Mouse (Mus musculus) small intestine, adult 2 months (tissue): ENCODE measurements at regions not wholly inside any gene's neighbourhood (a gene's known extent, or its start where the extent isn't known, plus 50 kb on each side); places are given as distances from the start of the nearest gene placed in this dataset.

Source experiments
- H3K27ac ChIP-seq: fragments of 200-500 bp; 2 replicates; pipeline ENCODE4 v1.5.1; 2012; ENCODE audit warnings: low read depth, low read length, control low read depth, inconsistent platforms; ENCODE audit not compliant: insufficient read depth
- H3K27me3 ChIP-seq: fragments of 200-500 bp; 2 replicates; pipeline ENCODE4 v1.6.1; 2012; ENCODE audit warnings: mild to moderate bottlenecking, moderate library complexity, low read length, inconsistent platforms; ENCODE audit not compliant: control insufficient read depth, insufficient read depth
- H3K36me3 ChIP-seq: fragments of 200-500 bp; 2 replicates; pipeline ENCODE4 v1.6.1; 2012; ENCODE audit warnings: mild to moderate bottlenecking, low read length, control low read depth, inconsistent platforms; ENCODE audit not compliant: control insufficient read depth, insufficient read depth
- H3K4me1 ChIP-seq: fragments of 200-500 bp; 2 replicates; pipeline ENCODE4 v1.6.1; 2012; ENCODE audit warnings: low read length, inconsistent platforms, mixed read lengths; ENCODE audit not compliant: control insufficient read depth, insufficient read depth, insufficient read length
- H3K4me3 ChIP-seq: fragments of 200-500 bp; 2 replicates; pipeline ENCODE4 v1.5.1; 2012; ENCODE audit warnings: low read depth, mild to moderate bottlenecking, control low read depth, inconsistent platforms, low read length, moderate library complexity
- CTCF ChIP-seq: fragments of 200-500 bp; IDR thresholded peaks from 2 replicates; pipeline ENCODE4 v1.5.1; 2012; ENCODE audit warnings: low read depth, mild to moderate bottlenecking, control low read depth, inconsistent platforms, low read length, moderate library complexity, mixed read lengths; ENCODE audit not compliant: insufficient replicate concordance, insufficient read length; ENCODE audit errors: extremely low read depth
- POLR2A ChIP-seq: fragments of 200-500 bp; IDR thresholded peaks from 2 replicates; pipeline ENCODE4 v1.6.1; 2012; ENCODE audit warnings: low read depth, mild to moderate bottlenecking, control low read depth, inconsistent platforms, low read length, moderate library complexity
- whole genome bisulfite sequencing: fragments of 180-500 bp; shearing (Covaris S2); methylation state at CpG from one replicate; pipeline ENCODE4 v1.1.7; 2018; 5-methylcytosine and 5-hydroxymethylcytosine counted together

DNA sequence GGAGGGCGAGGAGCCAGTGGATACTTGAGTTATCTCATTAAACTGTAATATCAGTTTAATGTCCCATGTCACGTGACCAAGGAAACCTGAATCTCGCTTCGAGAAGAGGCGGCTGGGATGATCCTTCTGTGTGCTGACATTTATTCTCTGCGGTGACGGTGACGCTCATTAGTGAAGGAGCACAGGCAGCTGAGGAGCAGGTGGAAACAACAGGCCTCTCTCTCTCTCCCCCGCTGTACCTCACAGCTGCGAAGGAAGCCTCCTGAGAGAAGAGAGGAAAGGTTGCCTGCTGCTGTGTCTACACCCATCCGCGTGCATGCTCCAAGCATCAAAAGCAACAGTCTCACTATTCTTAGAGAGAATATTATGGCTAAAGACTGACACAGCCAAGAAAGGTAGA lies 731.8 kb downstream of the Defb40 start:
- TF ChIP-seq POLR2A = no peak
- no peak for TF ChIP-seq CTCF
- 88% methylated on average over 12 of the region's 12 CpGs for whole genome bisulfite sequencing
- H3K27me3 ChIP-seq = no peaks in the 10 kb centered on the region
- H3K4me3 ChIP-seq = no peak overlapping the region
- no peaks in the 10 kb centered on the region for H3K4me1 ChIP-seq
- no peaks in the 10 kb centered on the region for H3K36me3 ChIP-seq
- no peak overlapping the region for H3K27ac ChIP-seq

DNA sequence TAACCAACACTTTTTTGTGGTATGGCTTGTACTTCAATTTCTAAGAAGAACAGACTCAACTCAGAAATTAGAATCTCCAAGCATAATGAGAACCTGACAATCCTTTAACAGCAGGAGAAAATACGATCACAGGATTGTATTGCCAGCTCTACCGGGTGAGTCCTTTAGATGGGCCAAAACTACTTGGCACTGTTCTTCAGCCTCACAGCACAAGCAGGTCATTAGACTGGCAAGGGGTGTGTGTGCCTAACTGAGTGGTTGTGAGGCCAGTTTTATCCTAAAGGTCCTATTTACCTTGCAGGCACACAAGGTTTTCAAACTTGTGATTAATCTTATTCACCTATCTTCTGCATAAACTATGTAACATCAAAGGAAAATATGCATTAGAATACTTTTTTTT lies 760.5 kb downstream of the Defb40 start:
- Histone ChIP-seq H3K4me3 (no peak overlapping the region), H3K27ac (no peak overlapping the region), H3K4me1 (no peaks in the 10 kb centered on the region), H3K36me3 (no peaks in the 10 kb centered on the region), H3K27me3 (no peaks in the 10 kb centered on the region)
- 78% methylated on average over 2 of the region's 2 CpGs for WGBS
- TF ChIP-seq CTCF (no peak), POLR2A (no peak)

DNA sequence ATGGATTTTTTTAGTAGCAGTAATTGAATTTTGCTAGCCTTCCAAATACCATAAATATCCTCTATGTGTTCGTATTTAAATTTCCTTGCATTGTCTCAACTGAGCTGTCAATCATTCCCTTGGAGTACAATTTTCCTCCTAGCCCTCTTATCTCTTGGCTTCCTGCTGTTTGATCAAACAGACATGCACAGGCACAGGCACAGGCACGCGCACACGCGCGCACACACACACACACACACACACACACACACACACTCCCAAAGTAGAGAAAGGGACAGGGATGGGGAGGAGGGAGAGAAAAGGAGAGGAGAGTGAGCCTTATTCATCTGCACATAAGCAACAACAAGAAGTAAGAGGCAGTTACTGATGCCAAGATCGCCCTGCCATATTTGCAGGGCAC lies 760.9 kb downstream of the Defb40 start:
- WGBS = 76% methylated on average over 7 of the region's 7 CpGs
- TF ChIP-seq CTCF (no peak), POLR2A (no peak)

DNA sequence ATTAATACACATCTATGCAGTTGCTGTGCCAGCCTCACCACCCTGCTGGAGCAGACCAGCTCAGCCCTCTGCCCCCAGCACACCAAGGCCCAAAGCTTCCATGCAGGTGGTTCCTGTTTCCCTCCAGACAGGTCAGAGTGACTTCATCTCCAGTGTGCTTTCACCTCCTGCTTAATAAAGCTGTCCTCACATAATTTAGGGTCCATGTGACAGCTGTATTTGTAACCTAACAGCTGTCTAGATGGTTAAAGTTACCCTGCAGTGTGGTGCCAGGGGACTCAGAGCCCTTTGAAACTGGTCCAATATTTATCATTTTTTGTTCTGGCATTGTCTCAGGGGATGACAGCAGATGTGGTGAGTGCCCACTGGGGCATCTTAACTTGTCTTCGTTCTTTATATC lies 761.5 kb downstream of the Defb40 start:
- WGBS = 73% methylated on average over 1 of the region's 1 CpGs
- Histone ChIP-seq H3K4me1 (no peaks in the 10 kb centered on the region), H3K4me3 (no peak overlapping the region), H3K36me3 (no peaks in the 10 kb centered on the region), H3K27me3 (no peaks in the 10 kb centered on the region), H3K27ac (no peak overlapping the region)
- TF ChIP-seq CTCF = no peak
- no peak for TF ChIP-seq POLR2A

More for the DNA sequence above, 760.9 kb downstream of the Defb40 start:
- Histone ChIP-seq H3K27me3 (no peaks in the 10 kb centered on the region), H3K4me3 (no peak overlapping the region), H3K36me3 (no peaks in the 10 kb centered on the region), H3K27ac (no peak overlapping the region), H3K4me1 (no peaks in the 10 kb centered on the region)

DNA sequence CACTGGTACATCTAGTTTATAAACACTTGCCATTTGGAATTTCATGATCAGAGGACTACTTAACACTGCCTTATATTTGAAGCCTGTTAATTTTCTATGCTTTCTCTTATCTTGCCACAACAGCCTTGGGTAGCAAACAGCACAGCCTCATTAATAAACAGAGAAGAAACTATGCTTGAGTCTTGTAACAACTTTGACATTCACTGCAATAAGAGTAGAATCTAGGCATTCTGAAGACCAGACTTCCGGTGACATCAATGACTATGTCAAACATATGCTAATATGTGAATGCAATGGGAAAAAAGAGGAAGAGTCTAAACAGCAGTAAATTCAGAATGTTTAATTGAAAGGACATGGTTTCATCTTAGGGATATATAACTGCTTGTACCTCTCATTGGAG lies 768.0 kb downstream of the Defb40 start:
- H3K27ac ChIP-seq = no peak overlapping the region
- H3K4me3 ChIP-seq = no peak overlapping the region
- 85% methylated on average over 1 of the region's 1 CpGs for WGBS
- TF ChIP-seq POLR2A = no peak
- TF ChIP-seq CTCF = no peak
- no peaks in the 10 kb centered on the region for H3K27me3 ChIP-seq
- no peaks in the 10 kb centered on the region for H3K4me1 ChIP-seq
- H3K36me3 ChIP-seq = no peaks in the 10 kb centered on the region

DNA sequence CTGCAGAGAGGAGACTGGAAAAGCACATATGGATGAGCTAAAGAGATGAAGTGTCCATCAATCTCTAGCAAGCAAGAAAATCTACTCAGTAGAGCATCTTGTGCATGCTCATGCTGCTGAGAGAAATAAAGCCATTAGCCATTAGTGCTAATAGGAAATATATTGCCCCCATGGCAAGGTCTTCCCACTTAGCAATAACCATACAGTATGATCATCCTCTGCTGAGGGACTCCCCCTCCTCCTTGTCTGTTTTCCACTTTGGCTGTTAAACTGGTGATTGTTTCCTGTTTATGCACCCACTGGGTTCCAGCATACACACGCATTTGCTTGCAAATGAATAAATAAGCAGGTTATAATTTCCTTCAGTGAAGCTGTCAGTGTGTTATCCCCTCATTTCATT lies 769.4 kb downstream of the Defb40 start:
- Histone ChIP-seq H3K4me1 (no peaks in the 10 kb centered on the region), H3K36me3 (no peaks in the 10 kb centered on the region), H3K27me3 (no peaks in the 10 kb centered on the region), H3K4me3 (no peak overlapping the region), H3K27ac (no peak overlapping the region)
- whole genome bisulfite sequencing = 79% methylated on average over 1 of the region's 1 CpGs
- no peak for TF ChIP-seq POLR2A
- no peak for TF ChIP-seq CTCF

DNA sequence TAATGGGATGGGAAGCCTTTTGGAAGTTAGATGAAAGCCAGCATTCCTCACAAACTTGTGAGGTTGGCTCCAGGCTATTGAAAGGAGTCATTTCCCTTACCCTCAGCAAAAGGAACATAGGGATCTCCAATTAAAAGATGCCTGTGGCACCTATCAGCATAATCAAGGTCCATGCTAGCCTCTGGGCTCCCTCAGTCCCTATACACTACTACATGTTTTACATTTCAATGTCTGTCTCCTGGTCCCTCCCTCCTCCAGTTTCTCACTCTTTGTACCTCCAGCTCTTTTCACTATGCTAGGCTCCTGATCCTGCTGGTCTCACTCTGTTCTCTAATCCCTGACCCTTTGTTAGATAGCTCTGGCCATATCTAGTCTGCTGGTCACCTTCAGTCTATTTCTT lies 790.6 kb downstream of the Defb40 start:
- TF ChIP-seq POLR2A = no peak
- TF ChIP-seq CTCF = no peak
- Histone ChIP-seq H3K27me3 (no peaks in the 10 kb centered on the region), H3K27ac (no peak overlapping the region), H3K4me1 (no peaks in the 10 kb centered on the region), H3K4me3 (no peak overlapping the region), H3K36me3 (no peaks in the 10 kb centered on the region)

DNA sequence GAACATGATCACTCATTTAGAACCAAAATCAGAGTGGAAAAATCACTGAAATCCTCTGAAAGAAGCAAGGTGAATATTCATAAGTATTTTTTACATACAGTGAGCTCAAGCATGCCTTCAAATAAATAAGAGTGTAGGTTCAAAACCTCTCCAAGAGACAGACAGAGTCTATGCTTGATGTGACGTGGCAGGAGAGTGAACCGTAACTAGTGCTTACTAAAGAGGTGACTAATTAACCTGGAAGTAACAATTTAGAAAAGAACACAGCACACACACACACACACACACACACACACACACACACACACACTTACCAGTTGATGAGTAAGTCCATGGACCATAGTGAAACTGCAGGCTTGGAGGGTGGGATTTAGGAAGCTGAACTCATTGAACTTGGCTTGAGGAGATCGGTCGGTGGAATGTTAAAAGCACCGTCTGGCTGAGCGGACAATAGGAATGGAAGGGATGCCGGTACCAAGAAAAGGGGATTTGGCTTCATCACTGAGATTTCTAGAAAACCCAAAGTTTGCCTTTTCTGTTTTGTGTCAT lies 802.4 kb downstream of the Defb40 start:
- Histone ChIP-seq H3K27me3 (no peaks in the 10 kb centered on the region), H3K4me1 (no peaks in the 10 kb centered on the region), H3K27ac (no peak overlapping the region), H3K36me3 (no peaks in the 10 kb centered on the region), H3K4me3 (no peak overlapping the region)
- 83% methylated on average over 7 of the region's 7 CpGs for WGBS
- TF ChIP-seq CTCF (no peak), POLR2A (no peak)
